Mouse (Mus musculus): ENCODE measurements around the gene Fxyd3.

Fxyd3 gene

GRCm38 (mm10) chr7:31072326-31072725 is 4.2 kb downstream of the Fxyd3 start:
- no peak for DNase-seq (ENCODE audit: low spot score in 2 of 2)

GRCm38 (mm10) chr7:31070324-31070723 is 6.2 kb downstream of the Fxyd3 start:
- no peak for DNase-seq (ENCODE audit: low spot score in 2 of 2)

GRCm38 (mm10) chr7:31069491-31069890 is 7.0 kb downstream of the Fxyd3 start:
- no peak for DNase-seq (ENCODE audit: low spot score in 2 of 2)

GRCm38 (mm10) chr7:31067836-31068235 is 8.7 kb downstream of the Fxyd3 start:
- no peak for DNase-seq (ENCODE audit: low spot score in 2 of 2)

GRCm38 (mm10) chr7:31063074-31063560 is 13.4 kb downstream of the Fxyd3 start:
- DNase-seq (ENCODE audit: low spot score in 2 of 2) = no peak

- DNase-seq (ENCODE audit: low spot score in 2 of 2) = no peak
Measured at GRCm38 (mm10) chr7:31060621-31061010, 15.9 kb downstream of the Fxyd3 start.

- DNase-seq (ENCODE audit: low spot score in 2 of 2) = no peak
Measured at GRCm38 (mm10) chr7:31059919-31060620, 16.4 kb downstream of the Fxyd3 start.

GRCm38 (mm10) chr7:31059108-31059507 is 17.4 kb downstream of the Fxyd3 start, which contains the start of gene Lgi4:
Gene Lgi4, plus strand, starts transcription at chr7:31059342.
- DNase-seq (ENCODE audit: low spot score in 2 of 2) = peak; percentile 74 to 88

- DNase-seq (ENCODE audit: low spot score in 2 of 2) = no peak
Measured at GRCm38 (mm10) chr7:31058211-31058610, 18.3 kb downstream of the Fxyd3 start.

- DNase-seq (ENCODE audit: low spot score in 2 of 2) = no peak
Measured at GRCm38 (mm10) chr7:31057730-31058129, 18.8 kb downstream of the Fxyd3 start.

GRCm38 (mm10) chr7:31057071-31057470 is 19.4 kb downstream of the Fxyd3 start, which contains the start of gene Fxyd1:
Gene Fxyd1, minus strand, starts transcription at chr7:31057199.
- no peak for DNase-seq (ENCODE audit: low spot score in 2 of 2)

- DNase-seq (ENCODE audit: low spot score in 2 of 2) = no peak
Measured at GRCm38 (mm10) chr7:31056448-31056847, 20.1 kb downstream of the Fxyd3 start.

- no peak for DNase-seq (ENCODE audit: low spot score in 2 of 2)
Measured at GRCm38 (mm10) chr7:31055883-31056282, 20.6 kb downstream of the Fxyd3 start.

- DNase-seq (ENCODE audit: low spot score in 2 of 2) = no peak
Measured at GRCm38 (mm10) chr7:31055354-31055824, 21.1 kb downstream of the Fxyd3 start.

GRCm38 (mm10) chr7:31054661-31055320 is 21.7 kb downstream of the Fxyd3 start:
- no peak for DNase-seq (ENCODE audit: low spot score in 2 of 2)

- no peak for DNase-seq (ENCODE audit: low spot score in 2 of 2)
Measured at GRCm38 (mm10) chr7:31053882-31054447, 22.5 kb downstream of the Fxyd3 start.

- DNase-seq (ENCODE audit: low spot score in 2 of 2) = peak; percentile 77 to 80
Measured at GRCm38 (mm10) chr7:31052636-31053434, 23.7 kb downstream of the Fxyd3 start.

- DNase-seq (ENCODE audit: low spot score in 2 of 2) = no peak
Measured at GRCm38 (mm10) chr7:31052251-31052635, 24.3 kb downstream of the Fxyd3 start.

GRCm38 (mm10) chr7:31051321-31052021 is 25.0 kb downstream of the Fxyd3 start, which contains the start of gene Fxyd7:
Gene Fxyd7, minus strand, starts transcription at chr7:31051467.
- DNase-seq (ENCODE audit: low spot score in 2 of 2) = peak in 1 of 2 experiments; percentile 19

- peak; percentile 66 to 73 for DNase-seq (ENCODE audit: low spot score in 2 of 2)
Measured at GRCm38 (mm10) chr7:31050921-31051320, 25.6 kb downstream of the Fxyd3 start.

GRCm38 (mm10) chr7:31050487-31050886 is 26.0 kb downstream of the Fxyd3 start:
- DNase-seq (ENCODE audit: low spot score in 2 of 2) = peak; percentile 26 to 30
